Mouse (Mus musculus) B cell, adult 2 months (primary cell): ENCODE measurements at regions not wholly inside any gene's neighbourhood (a gene's known extent, or its start where the extent isn't known, plus 50 kb on each side); places are given as distances from the start of the nearest gene placed in this dataset.

Experiments
- DNase-seq, 2 experiments: peaks; one replicate each; pipeline ENCODE4 v3.0.0; 2022

GRCm38 (mm10) chr13:28898900-28899299 is 54.6 kb downstream of the Sox4 start:
- DNase-seq, result no peak

GRCm38 (mm10) chr13:28892896-28893295 is 60.6 kb downstream of the Sox4 start:
- DNase-seq, result no peak

- no peak for DNase-seq
Observed at GRCm38 (mm10) chr13:28887098-28887497, 66.4 kb downstream of the Sox4 start.

- DNase-seq, result peak in 1 of 2 experiments; percentile 9
Observed at GRCm38 (mm10) chr13:28886691-28887090, 66.8 kb downstream of the Sox4 start.

GRCm38 (mm10) chr13:28885083-28886037 is 68.2 kb downstream of the Sox4 start:
- peak; percentile 17 to 20 for DNase-seq

GRCm38 (mm10) chr13:28884191-28884820 is 69.2 kb downstream of the Sox4 start:
- peak; percentile 40 to 42 for DNase-seq

- DNase-seq, result peak in 1 of 2 experiments; percentile 14
Observed at GRCm38 (mm10) chr13:28883398-28883797, 70.1 kb downstream of the Sox4 start.

GRCm38 (mm10) chr13:28880888-28881287 is 72.6 kb downstream of the Sox4 start:
- DNase-seq, result peak in 1 of 2 experiments; percentile 4

GRCm38 (mm10) chr13:28878692-28879091 is 74.8 kb downstream of the Sox4 start:
- DNase-seq, result no peak

GRCm38 (mm10) chr13:28876771-28877170 is 76.7 kb downstream of the Sox4 start:
- DNase-seq, result no peak

GRCm38 (mm10) chr13:28870681-28871080 is 82.8 kb downstream of the Sox4 start:
- no peak for DNase-seq

GRCm38 (mm10) chr13:28867210-28867609 is 86.3 kb downstream of the Sox4 start:
- no peak for DNase-seq

GRCm38 (mm10) chr13:28866686-28867085 is 86.8 kb downstream of the Sox4 start:
- no peak for DNase-seq

GRCm38 (mm10) chr13:28860601-28861000 is 92.9 kb downstream of the Sox4 start:
- DNase-seq, result no peak

- DNase-seq, result no peak
Observed at GRCm38 (mm10) chr13:28859829-28860427, 93.6 kb downstream of the Sox4 start.

- DNase-seq, result no peak
Observed at GRCm38 (mm10) chr13:28858001-28858400, 95.5 kb downstream of the Sox4 start.

GRCm38 (mm10) chr13:28857201-28857600 is 96.3 kb downstream of the Sox4 start:
- DNase-seq, result no peak

GRCm38 (mm10) chr13:28856472-28856871 is 97.0 kb downstream of the Sox4 start:
- DNase-seq, result no peak

- no peak for DNase-seq
Observed at GRCm38 (mm10) chr13:28854247-28854646, 99.3 kb downstream of the Sox4 start.

GRCm38 (mm10) chr13:28848305-28848704 is 105.2 kb downstream of the Sox4 start:
- no peak for DNase-seq

- no peak for DNase-seq
Observed at GRCm38 (mm10) chr13:28847478-28847877, 106.0 kb downstream of the Sox4 start.

GRCm38 (mm10) chr13:28844495-28844894 is 109.0 kb downstream of the Sox4 start:
- no peak for DNase-seq

GRCm38 (mm10) chr13:28842811-28843210 is 110.7 kb downstream of the Sox4 start:
- DNase-seq, result peak in 1 of 2 experiments; percentile 4

GRCm38 (mm10) chr13:28840142-28840541 is 113.4 kb downstream of the Sox4 start:
- no peak for DNase-seq
